Mouse (Mus musculus): ENCODE data around the gene Rps29. TPM values are rescaled to one million over a fixed set of nuclear protein-coding genes. Genes with fewer than 3 reads are reported as not detected.
"Not testable (repeated sequence)": the region's sequence is repeated elsewhere in the genome, so short reads cannot be mapped to it uniquely, and the experiment has no call there.

Rps29 gene
- total RNA-seq, 2 experiments from 2014 or later: 1,202 to 1,485 TPM

- no peak for DNase-seq
Observed at GRCm38 (mm10) chr12:69179371-69179770, 20.4 kb upstream of the Rps29 start.

GRCm38 (mm10) chr12:69177526-69177925 is 18.5 kb upstream of the Rps29 start:
- DNase-seq: no peak

DNA sequence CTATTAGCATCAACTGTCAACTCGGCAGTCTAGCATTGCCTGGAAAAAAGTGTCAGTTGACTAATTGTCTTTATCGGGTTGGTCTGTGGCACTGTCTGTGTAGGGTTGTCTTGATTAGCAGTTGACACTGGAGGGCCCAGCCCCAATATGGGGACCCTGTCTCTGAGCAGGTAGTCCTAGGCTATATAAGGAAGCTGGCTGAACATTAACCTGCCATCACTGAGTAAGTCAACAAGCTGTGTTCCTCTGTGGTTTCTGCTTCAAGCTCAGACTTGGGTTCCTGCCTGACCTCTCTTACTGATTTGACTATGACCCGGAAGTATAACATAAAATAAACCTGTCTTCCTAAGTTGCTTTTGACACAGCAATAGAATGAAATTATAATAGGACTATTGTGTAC is 17.0 kb upstream of the Rps29 start:
- no peak for DNase-seq

DNA sequence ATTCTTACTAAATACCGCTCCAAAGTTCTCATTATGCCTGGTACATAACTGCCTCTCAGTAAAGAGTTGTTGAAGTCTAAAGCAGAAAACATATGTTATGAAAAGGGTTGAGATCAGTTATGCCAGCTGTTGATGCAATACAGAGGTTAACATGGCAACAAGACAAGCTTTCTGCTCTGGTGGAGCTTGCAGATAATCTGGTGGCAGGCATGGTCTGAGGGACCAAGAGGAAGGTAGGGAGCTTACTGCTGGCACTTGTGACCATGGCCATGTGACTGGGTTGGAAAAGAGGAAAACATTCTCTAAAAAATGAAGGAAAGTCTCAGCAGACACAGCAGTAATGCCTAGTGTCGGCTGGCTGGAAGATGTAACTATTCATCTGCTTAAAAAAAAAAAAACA is 12.3 kb upstream of the Rps29 start:
- no peak for DNase-seq

DNA sequence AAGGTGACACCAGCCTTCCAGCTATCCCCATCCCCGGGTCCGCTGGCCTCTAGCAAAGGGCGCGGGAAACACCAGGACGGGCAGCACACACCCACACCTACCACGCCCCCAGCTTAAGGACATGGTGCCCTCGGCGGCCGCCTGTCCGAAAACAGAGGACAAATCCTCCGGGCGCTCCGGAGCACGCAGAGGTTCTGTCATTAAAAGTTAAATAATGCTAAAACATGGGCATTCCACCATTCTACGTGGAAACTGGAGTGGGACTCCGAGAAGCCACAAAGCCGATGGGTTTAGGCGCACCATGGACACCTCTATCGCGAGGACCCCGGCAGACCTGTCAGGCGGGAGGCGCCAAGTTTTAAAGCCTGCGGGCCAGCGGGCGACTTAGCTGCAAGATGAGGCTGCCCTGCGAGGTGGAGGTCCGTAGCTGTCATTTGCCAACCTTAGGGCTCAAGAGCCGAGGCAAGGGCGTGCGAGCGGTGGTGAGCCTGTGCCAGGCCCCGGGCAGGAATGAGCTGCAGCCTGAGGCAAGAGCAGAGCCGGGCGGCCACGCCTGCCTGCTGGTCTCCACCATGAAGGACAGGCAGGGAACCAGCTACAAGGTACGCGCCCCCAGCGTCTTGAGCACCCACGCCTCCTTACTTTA is 9.6 kb upstream of the Rps29 start, which contains the start of gene Lrr1:
Gene Lrr1, plus strand, starts transcription at position 354 of the 646 bp plus-strand sequence.
- DNase-seq: peak; percentile 86 to 94

GRCm38 (mm10) chr12:69167656-69168460 is 8.9 kb upstream of the Rps29 start:
- DNase-seq: no peak

GRCm38 (mm10) chr12:69166861-69167581 is 8.0 kb upstream of the Rps29 start:
- DNase-seq: not testable (repeated sequence)

DNA sequence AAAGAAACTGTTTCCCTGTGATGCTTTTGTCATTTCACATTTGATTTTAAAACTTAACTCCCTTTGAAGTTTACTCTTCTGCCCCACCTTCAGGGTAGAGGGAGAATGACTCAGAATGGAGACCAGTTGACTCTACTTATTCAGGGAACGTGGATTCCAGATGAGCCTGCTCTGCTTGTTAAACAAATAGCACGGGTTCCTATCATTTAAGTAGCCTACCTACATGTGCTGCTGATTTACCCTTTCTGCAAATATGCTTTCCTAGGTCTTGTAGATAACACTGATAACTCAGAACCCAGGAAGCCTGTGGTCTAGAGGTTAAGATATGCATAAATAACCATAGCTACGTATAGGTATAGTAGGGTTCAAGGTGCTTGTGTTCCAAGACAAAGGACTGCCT is 5.9 kb upstream of the Rps29 start:
- no peak for DNase-seq

- DNase-seq: not testable (repeated sequence)
Observed at GRCm38 (mm10) chr12:69163586-69163985, 4.6 kb upstream of the Rps29 start.

DNA sequence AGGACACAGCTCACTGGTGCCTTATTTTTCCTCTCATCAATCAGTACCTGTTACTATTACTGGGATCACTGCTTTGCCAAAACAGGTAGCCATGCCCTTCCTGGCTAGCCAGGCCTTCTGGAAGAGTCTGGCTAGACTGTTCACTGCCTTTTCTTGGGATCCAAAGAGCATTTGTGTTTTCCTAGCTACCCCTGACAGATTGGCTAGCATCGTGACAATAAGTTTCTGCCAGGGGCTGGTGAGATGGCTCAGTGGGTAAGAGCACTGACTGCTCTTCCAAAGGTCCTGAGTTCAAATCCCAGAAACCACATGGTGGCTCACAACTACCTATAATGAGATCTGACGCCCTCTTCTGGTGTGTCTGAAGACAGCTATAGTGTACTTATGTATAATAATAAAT is 1.7 kb upstream of the Rps29 start:
- not testable (repeated sequence) for DNase-seq

GRCm38 (mm10) chr12:69159578-69159940 is 573 bp upstream of the Rps29 start:
- DNase-seq: peak; percentile 24 to 62

- DNase-seq: no peak
Observed at GRCm38 (mm10) chr12:69158366-69158764, 621 bp downstream of the Rps29 start.

DNA sequence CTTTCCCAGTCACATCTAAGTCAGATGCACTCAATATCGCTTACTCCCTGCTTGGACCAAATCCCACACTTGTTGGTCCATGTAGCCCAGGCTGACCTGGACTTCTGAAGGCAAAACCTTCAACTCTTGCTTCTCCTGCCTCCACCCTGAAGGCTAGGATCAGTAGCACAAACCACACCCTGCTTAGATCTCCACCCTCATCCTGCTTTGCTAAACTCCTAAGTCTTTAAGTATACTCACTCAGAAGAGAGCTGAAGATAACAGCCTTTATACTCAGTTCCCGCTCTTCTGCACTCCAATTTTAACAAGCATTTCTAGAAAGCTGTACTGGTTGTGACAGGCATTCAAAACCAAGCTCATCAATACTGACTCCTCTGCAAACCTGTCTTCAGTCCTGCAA is 1.9 kb downstream of the Rps29 start:
- DNase-seq: no peak

GRCm38 (mm10) chr12:69156436-69156835 is 2.5 kb downstream of the Rps29 start:
- DNase-seq: no peak

DNA sequence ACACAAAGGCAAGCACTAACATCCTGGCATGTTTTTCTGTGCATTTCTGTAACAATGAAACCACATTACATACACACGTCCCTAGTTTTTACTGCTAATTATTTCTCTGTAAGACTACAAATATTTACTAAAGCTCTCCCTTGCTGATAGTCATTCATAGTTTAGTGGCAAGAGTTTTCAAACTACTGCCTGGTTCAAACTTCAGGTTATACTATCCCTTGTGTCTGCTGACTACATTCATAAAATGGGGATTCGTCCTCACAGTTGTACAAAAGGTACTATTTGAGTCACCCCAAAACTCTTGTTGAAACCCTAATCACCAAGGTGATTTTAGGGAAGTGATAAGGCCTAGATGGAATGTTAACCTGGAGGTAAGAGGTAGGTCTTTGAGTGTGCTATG is 3.1 kb downstream of the Rps29 start:
- no peak for DNase-seq

GRCm38 (mm10) chr12:69150049-69150448 is 8.9 kb downstream of the Rps29 start:
- DNase-seq: no peak

DNA sequence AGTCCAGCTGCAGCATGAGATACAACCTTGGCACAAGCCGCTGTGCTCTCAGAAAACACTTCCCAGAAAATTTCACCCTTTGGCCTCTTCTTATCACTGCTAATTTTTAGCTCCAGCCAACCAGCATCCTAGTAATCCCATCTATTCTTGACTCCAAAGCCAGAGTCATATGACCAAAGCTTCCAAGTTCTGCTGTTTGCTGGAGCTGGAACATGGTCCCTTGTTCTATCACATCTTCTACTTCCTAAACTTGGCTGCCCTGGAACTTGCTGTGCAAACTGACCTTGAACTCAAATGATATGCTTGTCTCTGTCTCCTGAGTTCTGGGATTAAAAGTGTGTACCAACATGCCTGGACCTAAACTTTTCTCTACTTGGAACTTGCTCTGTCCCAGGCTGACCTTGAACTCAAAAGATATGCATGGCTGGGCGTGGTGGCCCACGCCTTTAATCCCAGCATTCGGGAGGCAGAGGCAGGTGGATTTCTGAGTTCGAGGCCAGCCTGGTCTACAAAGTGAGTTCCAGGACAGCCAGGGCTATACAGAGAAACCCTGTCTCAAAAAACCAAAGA is 11.7 kb downstream of the Rps29 start:
- DNase-seq: peak; percentile 35 to 59

DNA sequence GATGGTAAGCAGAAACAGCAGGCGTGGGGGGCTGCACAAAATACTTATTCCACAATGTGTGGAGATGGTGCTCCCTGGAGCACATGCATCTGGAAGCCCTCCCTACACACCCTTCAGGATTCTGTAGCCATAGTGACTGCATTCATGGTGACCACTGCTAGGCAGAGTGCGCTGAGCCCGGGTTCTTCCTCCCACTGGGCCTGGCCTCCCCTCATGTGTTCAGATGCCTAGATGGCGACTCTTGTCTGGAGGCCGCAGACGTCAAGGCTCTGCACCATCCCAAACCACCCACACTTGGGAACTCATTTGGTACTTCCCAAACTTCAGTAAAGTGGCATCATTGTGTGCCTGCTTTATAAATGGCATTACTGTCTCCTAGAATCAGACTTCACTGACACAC is 15.5 kb downstream of the Rps29 start:
- no peak for DNase-seq

DNA sequence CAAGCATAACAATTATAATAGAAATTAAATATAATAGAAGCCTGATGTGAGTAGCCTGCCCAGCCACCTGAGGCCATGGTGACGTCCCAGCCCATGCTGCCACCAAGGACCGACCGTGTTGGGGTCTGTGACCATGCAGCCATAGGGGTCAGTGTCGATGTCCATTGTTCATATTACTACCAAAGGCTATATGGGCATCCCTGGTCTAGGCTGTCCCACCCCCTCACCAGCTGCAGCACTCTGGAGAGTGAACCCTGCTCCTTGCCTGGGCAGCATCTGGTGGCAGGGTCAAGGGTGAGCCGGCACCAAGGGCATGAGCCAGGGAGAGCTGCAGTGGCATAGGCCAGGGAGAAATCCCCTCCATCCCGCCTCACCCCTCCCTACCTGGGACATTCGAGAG is 19.1 kb downstream of the Rps29 start:
- no peak for DNase-seq

DNA sequence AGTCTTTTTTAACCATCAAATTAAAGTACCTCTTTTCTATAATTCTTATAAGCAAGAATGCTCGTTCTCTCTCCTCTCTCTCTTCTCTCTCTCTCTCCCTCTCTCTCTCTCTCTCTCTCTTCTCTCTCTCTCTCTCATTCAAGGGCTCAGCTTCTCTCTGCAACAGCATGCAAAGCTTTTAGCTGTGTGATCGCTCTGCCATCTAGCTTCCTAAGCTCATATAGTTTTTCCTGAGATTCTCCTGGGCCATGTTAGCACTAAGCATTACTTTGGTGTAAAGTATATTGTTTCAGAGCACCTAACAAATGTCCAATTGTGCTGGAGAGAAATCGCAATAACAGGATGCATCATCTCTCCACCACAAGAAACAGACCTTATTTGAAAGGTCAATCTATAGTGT is 19.8 kb downstream of the Rps29 start:
- DNase-seq: no peak

DNA sequence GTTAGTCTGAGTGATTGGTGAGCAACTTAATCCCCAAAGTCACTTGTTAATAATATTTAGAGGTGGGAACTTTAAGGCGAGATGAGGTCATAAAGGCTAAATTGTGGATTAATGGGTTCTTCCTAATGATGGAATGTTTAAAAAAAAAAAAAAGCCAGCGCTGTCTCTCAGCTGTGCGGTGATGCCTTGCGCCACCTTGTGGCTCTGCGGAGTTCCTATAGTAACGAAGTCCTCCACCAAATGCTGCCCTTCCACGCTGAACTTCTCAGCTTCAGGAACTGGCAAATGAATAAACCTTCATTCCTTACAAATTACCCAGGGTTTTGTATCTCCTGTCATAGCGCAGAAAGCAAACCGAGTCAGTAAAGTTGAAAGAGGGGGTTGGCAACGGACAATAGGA is 27.0 kb downstream of the Rps29 start:
- DNase-seq: peak; percentile 15 to 58

DNA sequence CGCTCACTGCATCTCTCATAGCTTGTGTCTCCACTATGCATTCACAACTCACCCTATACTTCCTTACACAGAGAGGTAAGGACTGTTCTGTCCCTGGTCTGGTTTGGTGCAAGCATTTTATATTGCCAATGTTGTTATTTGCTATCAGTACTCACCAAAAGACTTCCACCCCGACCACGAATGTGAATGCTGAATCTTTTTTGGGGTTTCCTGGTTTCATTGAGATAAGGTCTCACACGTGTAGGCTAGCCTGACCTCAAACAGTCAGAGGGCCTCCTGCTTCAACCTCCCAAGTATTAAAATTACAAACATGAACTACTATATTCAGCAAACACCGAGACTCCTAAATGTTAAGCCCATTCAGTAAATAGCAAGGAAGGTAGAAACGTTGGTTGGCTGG is 27.7 kb downstream of the Rps29 start:
- DNase-seq: no peak

GRCm38 (mm10) chr12:69130486-69130885 is 28.5 kb downstream of the Rps29 start:
- no peak for DNase-seq

All from heart, adult 18-20 months (tissue).